Mouse (Mus musculus) brain, embryonic 14.5 days (tissue): ENCODE data around the gene Gpr1.

Experiments
- CTCF ChIP-seq: fragments of 200-500 bp; IDR thresholded peaks from 2 replicates; pipeline ENCODE4 v1.5.1; 2012; ENCODE audit warnings: inconsistent platforms, mild to moderate bottlenecking, moderate library complexity, borderline replicate concordance; ENCODE audit not compliant: insufficient read depth, insufficient read length; ENCODE audit errors: extremely low read depth
- POLR2A ChIP-seq: fragments of 200-500 bp; IDR thresholded peaks from 2 replicates; pipeline ENCODE4 v1.6.1; 2012; ENCODE audit warnings: mild to moderate bottlenecking, inconsistent platforms, borderline replicate concordance; ENCODE audit not compliant: poor library complexity, insufficient read depth, insufficient read length, severe bottlenecking; ENCODE audit errors: extremely low read depth

DNA sequence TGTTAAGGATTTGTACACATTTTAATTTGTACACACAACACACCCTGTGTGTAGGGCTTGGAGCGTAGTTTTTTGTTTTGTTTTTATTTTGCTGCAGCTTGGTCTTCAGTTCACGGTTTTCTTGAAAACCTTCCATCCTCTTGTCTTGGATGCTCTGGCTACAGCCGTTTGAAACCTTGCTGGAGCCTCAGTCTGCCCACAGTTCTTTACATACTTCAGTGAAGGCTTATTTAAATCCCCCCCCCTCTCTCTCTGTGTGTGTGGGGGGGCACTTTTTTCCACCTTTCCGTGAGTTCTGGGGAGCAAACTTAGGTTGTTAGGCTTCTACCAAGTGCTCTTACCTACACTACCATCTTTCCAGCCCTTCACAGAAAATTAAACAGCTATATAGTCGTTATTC lies 38.9 kb upstream of the Gpr1 start:
- TF ChIP-seq POLR2A: no peak
- TF ChIP-seq CTCF: no peak
